Mouse (Mus musculus): ENCODE data around the gene Hps6. TPM values are rescaled to one million over a fixed set of nuclear protein-coding genes. Genes with fewer than 3 reads are reported as not detected.
A peak's percentile ranks its signal among the peaks of the same experiment; 100 is the strongest.

The Hps6 gene
- polyA plus RNA-seq, 1 experiment from 2014 or later = 5.2 TPM

GRCm38 (mm10) chr19:46041299-46041932 lies 38.1 kb downstream of the Hps6 start:
- no peak for ATAC-seq (ENCODE audit: low FRiP score, low read depth)
- peak overlapping the region; percentile 70 for H3K9ac ChIP-seq
- H3K36me3 ChIP-seq = peaks cover under 1% of the 10 kb centered on the region
- no peaks in the 10 kb centered on the region for H3K9me3 ChIP-seq
- H3K4me2 ChIP-seq (replicated peaks) = peak overlapping the region; percentile 92
- peaks cover 77% of the 10 kb centered on the region for H3K4me1 ChIP-seq
- no peaks in the 10 kb centered on the region for H3K27me3 ChIP-seq (replicated peaks)
- H3K27ac ChIP-seq = peak overlapping the region; percentile 96
- 22% methylated on average over 7 of the region's 7 CpGs for WGBS
- H3K4me3 ChIP-seq = peak overlapping the region; percentile 32

- H3K4me3 ChIP-seq = peak overlapping the region; percentile 32
- H3K9ac ChIP-seq = peak overlapping the region; percentile 70
- H3K4me1 ChIP-seq = peaks cover 71% of the 10 kb centered on the region
- H3K4me2 ChIP-seq (replicated peaks) = peak overlapping the region; percentile 92
- no peaks in the 10 kb centered on the region for H3K36me3 ChIP-seq
- H3K27ac ChIP-seq = peak overlapping the region; percentile 96
- H3K9me3 ChIP-seq = no peaks in the 10 kb centered on the region
- ATAC-seq (ENCODE audit: low FRiP score, low read depth) = peak; percentile 39
- H3K27me3 ChIP-seq (replicated peaks) = no peaks in the 10 kb centered on the region
- WGBS = under 1% methylated on average over 10 of the region's 14 CpGs
These were observed 38.7 kb downstream of the Hps6 start for GRCm38 (mm10) chr19:46041933-46042475.

GRCm38 (mm10) chr19:46042476-46043011 lies 39.2 kb downstream of the Hps6 start:
- ATAC-seq (ENCODE audit: low FRiP score, low read depth) = peak; percentile 46
- Histone ChIP-seq H3K36me3 (no peaks in the 10 kb centered on the region), H3K4me1 (peaks cover 66% of the 10 kb centered on the region), H3K4me3 (peak overlapping the region; percentile 32), H3K27ac (peak overlapping the region; percentile 96), H3K27me3 (replicated peaks) (no peaks in the 10 kb centered on the region), H3K9ac (peak overlapping the region; percentile 70), H3K9me3 (no peaks in the 10 kb centered on the region), H3K4me2 (replicated peaks) (peak overlapping the region; percentile 92)
- 7% methylated on average over 6 of the region's 6 CpGs for WGBS

GRCm38 (mm10) chr19:46043380-46043779 lies 40.1 kb downstream of the Hps6 start:
- 69% methylated on average over 7 of the region's 7 CpGs for WGBS
- ATAC-seq (ENCODE audit: low FRiP score, low read depth) = no peak
- no peaks in the 10 kb centered on the region for H3K9me3 ChIP-seq
- H3K4me1 ChIP-seq = peaks cover 57% of the 10 kb centered on the region
- peak overlapping the region; percentile 92 for H3K4me2 ChIP-seq (replicated peaks)
- no peaks in the 10 kb centered on the region for H3K36me3 ChIP-seq
- H3K4me3 ChIP-seq = peak overlapping the region; percentile 94
- H3K27ac ChIP-seq = peak overlapping the region; percentile 96; the same call in 1 of the 2 replicates
- peak overlapping the region; percentile 97 for H3K9ac ChIP-seq
- H3K27me3 ChIP-seq (replicated peaks) = no peaks in the 10 kb centered on the region

GRCm38 (mm10) chr19:46044271-46044992 lies 41.1 kb downstream of the Hps6 start, which contains the start of gene Pprc1:
TSS of gene Pprc1 (plus strand) at chr19:46044886.
- peaks cover 56% of the 10 kb centered on the region for H3K4me1 ChIP-seq
- no peak for ATAC-seq (ENCODE audit: low FRiP score, low read depth)

GRCm38 (mm10) chr19:46044993-46045695 lies 41.8 kb downstream of the Hps6 start, which contains the start of gene Ldb1:
TSS of gene Ldb1 (minus strand) at chr19:46045214.
- ATAC-seq (ENCODE audit: low FRiP score, low read depth) = peak; percentile 51
- peaks cover 49% of the 10 kb centered on the region for H3K4me1 ChIP-seq

More at GRCm38 (mm10) chr19:46044271-46044992, 41.1 kb downstream of the Hps6 start, which contains the start of gene Pprc1:
- H3K27me3 ChIP-seq (replicated peaks) = no peaks in the 10 kb centered on the region
- no peaks in the 10 kb centered on the region for H3K36me3 ChIP-seq
- under 1% methylated on average over 34 of the region's 34 CpGs for WGBS
- H3K4me3 ChIP-seq = peak within 1 kb of the TSS; percentile 94
- peak within 1 kb of the TSS; percentile 92 for H3K4me2 ChIP-seq (replicated peaks)
- peak within 1 kb of the TSS; percentile 97 for H3K27ac ChIP-seq
- peak within 1 kb of the TSS; percentile 97 for H3K9ac ChIP-seq
- H3K9me3 ChIP-seq = no peaks in the 10 kb centered on the region

GRCm38 (mm10) chr19:46045696-46046311 lies 42.5 kb downstream of the Hps6 start:
- peak overlapping the region; percentile 97 for H3K27ac ChIP-seq
- 1% methylated on average over 7 of the region's 7 CpGs for WGBS
- peaks cover 42% of the 10 kb centered on the region for H3K4me1 ChIP-seq
- peak; percentile 14; the same call in 1 of the 2 replicates for ATAC-seq (ENCODE audit: low FRiP score, low read depth)
- H3K4me3 ChIP-seq = peak overlapping the region; percentile 94
- H3K9me3 ChIP-seq = no peaks in the 10 kb centered on the region
- peak overlapping the region; percentile 97 for H3K9ac ChIP-seq
- no peaks in the 10 kb centered on the region for H3K36me3 ChIP-seq
- no peaks in the 10 kb centered on the region for H3K27me3 ChIP-seq (replicated peaks)
- H3K4me2 ChIP-seq (replicated peaks) = peak overlapping the region; percentile 92

More at GRCm38 (mm10) chr19:46044993-46045695, 41.8 kb downstream of the Hps6 start, which contains the start of gene Ldb1:
- Histone ChIP-seq H3K36me3 (no peaks in the 10 kb centered on the region), H3K4me2 (replicated peaks) (peak within 1 kb of the TSS; percentile 92), H3K27ac (peak within 1 kb of the TSS; percentile 97), H3K9me3 (no peaks in the 10 kb centered on the region), H3K4me3 (peak within 1 kb of the TSS; percentile 94), H3K9ac (peak within 1 kb of the TSS; percentile 97), H3K27me3 (replicated peaks) (no peaks in the 10 kb centered on the region)
- WGBS = under 1% methylated on average over 83 of the region's 84 CpGs

GRCm38 (mm10) chr19:46046621-46047025 lies 43.3 kb downstream of the Hps6 start:
- Histone ChIP-seq H3K4me1 (peaks cover 34% of the 10 kb centered on the region), H3K27me3 (replicated peaks) (no peaks in the 10 kb centered on the region), H3K9ac (no peak overlapping the region), H3K36me3 (no peaks in the 10 kb centered on the region), H3K4me3 (no peak overlapping the region), H3K4me2 (replicated peaks) (peak overlapping the region; percentile 92; the same call in 1 of the 2 replicates), H3K27ac (no peak overlapping the region), H3K9me3 (no peaks in the 10 kb centered on the region)
- no peak for ATAC-seq (ENCODE audit: low FRiP score, low read depth)
- WGBS = 9% methylated on average over 10 of the region's 10 CpGs

- H3K4me2 ChIP-seq (replicated peaks) = no peak overlapping the region
- WGBS = 67% methylated on average over 2 of the region's 2 CpGs
- ATAC-seq (ENCODE audit: low FRiP score, low read depth) = no peak
- H3K9me3 ChIP-seq = no peaks in the 10 kb centered on the region
- H3K4me3 ChIP-seq = no peak overlapping the region
- H3K9ac ChIP-seq = no peak overlapping the region
- no peaks in the 10 kb centered on the region for H3K36me3 ChIP-seq
- no peak overlapping the region for H3K27ac ChIP-seq
- no peaks in the 10 kb centered on the region for H3K27me3 ChIP-seq (replicated peaks)
- H3K4me1 ChIP-seq = peaks cover 28% of the 10 kb centered on the region
These were observed 44.1 kb downstream of the Hps6 start for GRCm38 (mm10) chr19:46047426-46047825.

GRCm38 (mm10) chr19:46049129-46049528 lies 45.8 kb downstream of the Hps6 start:
- no peak overlapping the region for H3K4me2 ChIP-seq (replicated peaks)
- no peaks in the 10 kb centered on the region for H3K27me3 ChIP-seq (replicated peaks)
- no peaks in the 10 kb centered on the region for H3K36me3 ChIP-seq
- WGBS = 67% methylated on average over 4 of the region's 4 CpGs
- H3K9me3 ChIP-seq = no peaks in the 10 kb centered on the region
- H3K27ac ChIP-seq = no peak overlapping the region
- H3K4me3 ChIP-seq = no peak overlapping the region
- ATAC-seq (ENCODE audit: low FRiP score, low read depth) = no peak
- peaks cover 11% of the 10 kb centered on the region for H3K4me1 ChIP-seq
- no peak overlapping the region for H3K9ac ChIP-seq

- 82% methylated on average over 2 of the region's 2 CpGs for WGBS
- Histone ChIP-seq H3K4me1 (peaks cover 8% of the 10 kb centered on the region), H3K27ac (no peak overlapping the region), H3K36me3 (no peaks in the 10 kb centered on the region), H3K27me3 (replicated peaks) (no peaks in the 10 kb centered on the region), H3K9me3 (no peaks in the 10 kb centered on the region), H3K9ac (no peak overlapping the region), H3K4me3 (no peak overlapping the region), H3K4me2 (replicated peaks) (no peak overlapping the region)
- no peak for ATAC-seq (ENCODE audit: low FRiP score, low read depth)
These were observed 47.2 kb downstream of the Hps6 start for GRCm38 (mm10) chr19:46050462-46050861.
